Mouse (Mus musculus) embryonic stem cell, embryonic (primary cell): ENCODE data around the gene Cfap73.

ENCODE experiments used
- CTCF ChIA-PET, 4 experiments: fragments of 300-600 bp in 2 of 4; fragments of 350-600 bp in 2 of 4; sonication (Branson Sonifier 250); formaldehyde crosslinking; loops; one replicate each; lab custom pipeline; 2022; ENCODE audit warnings: inconsistent platforms in 2 of 4; lab: Charles Lee
- POLR2A ChIA-PET, 4 experiments: fragments of 300-600 bp in 2 of 4; fragments of 350-600 bp in 2 of 4; sonication (Branson Sonifier 250); formaldehyde crosslinking; loops; one replicate each; lab custom pipeline; 2022; ENCODE audit warnings: antibody characterized with exemption in 4 of 4, inconsistent platforms in 1 of 4; lab: Charles Lee

Cfap73 gene

GRCm38 (mm10) chr5:120628624-120629023 lies 5.4 kb downstream of the Cfap73 start:
- CTCF ChIA-PET = interaction anchor here in 2 of 4 experiments (0.7 to 9.3 kb wide), 4 partner anchors 8 to 86 kb away, joined by 3 to 93 read pairs (median 31); no protein-coding TSS in a partner anchor
- POLR2A ChIA-PET = interaction anchor here in 1 of 4 experiments (1.3 to 2.7 kb wide), 2 partner anchors 12 to 15 kb away, joined by 3 to 16 read pairs; no protein-coding TSS in a partner anchor

GRCm38 (mm10) chr5:120627515-120628300 lies 6.3 kb downstream of the Cfap73 start:
- POLR2A ChIA-PET = interaction anchor here in 3 of 4 experiments (0.5 to 2.7 kb wide), 16 partner anchors 9 to 154 kb away, joined by 3 to 16 read pairs (median 4); partner anchors contain the start of genes Rasal1 (in 1 of the 3) and Tpcn1 (in 1 of the 3)
- CTCF ChIA-PET = interaction anchor here in 3 of 4 experiments (0.7 to 9.3 kb wide), 8 partner anchors 9 to 135 kb away, joined by 3 to 55 read pairs (median 6); partner anchors contain the start of gene Rasal1 (in 2 of the 3)

DNA sequence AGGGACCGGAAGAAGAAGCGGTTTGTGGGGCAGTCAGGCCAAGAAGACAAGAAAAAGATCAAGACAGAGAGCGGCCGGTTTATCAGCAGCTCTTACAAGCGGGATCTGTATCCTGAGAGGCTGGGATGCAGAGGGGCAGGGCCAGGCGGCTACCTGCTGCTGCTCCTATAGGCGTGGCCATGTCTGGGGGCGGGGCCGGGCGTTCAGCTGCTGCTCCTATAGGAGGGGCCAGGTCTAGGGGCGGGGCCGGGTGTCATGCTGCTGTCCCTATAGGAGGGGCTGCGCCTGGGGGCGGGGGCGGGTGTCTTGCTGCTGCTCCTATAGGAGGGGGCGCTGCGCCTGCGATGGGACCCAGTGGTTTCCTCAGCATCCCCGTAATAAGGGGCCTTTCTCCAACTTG lies 7.6 kb downstream of the Cfap73 start:
- ChIA-PET CTCF (interaction anchor here (0.5 to 9.3 kb wide), 39 partner anchors 7 to 1817 kb away, joined by 3 to 55 read pairs (median 4); partner anchors contain the start of gene Rasal1 (in 2 of the 4)), POLR2A (interaction anchor here (0.6 to 2.7 kb wide), 39 partner anchors 7 to 366 kb away, joined by 3 to 16 read pairs (median 3); partner anchors contain the start of genes Tpcn1 (in 2 of the 4), Iqcd (in 1 of the 4), Oas1c (in 1 of the 4) and Plbd2 (in 1 of the 4))

- CTCF ChIA-PET = interaction anchor here in 2 of 4 experiments (1.0 to 2.3 kb wide), 3 partner anchors 9 to 25 kb away, joined by 3 to 12 read pairs (median 3); no protein-coding TSS in a partner anchor
Observed at GRCm38 (mm10) chr5:120624427-120624826, 9.6 kb downstream of the Cfap73 start.

GRCm38 (mm10) chr5:120622198-120622851 lies 11.7 kb downstream of the Cfap73 start:
- ChIA-PET CTCF (interaction anchor here (0.5 to 8.6 kb wide), 24 partner anchors 9 to 194 kb away, joined by 3 to 214 read pairs (median 8); partner anchors contain the start of genes Rasal1 (in 3 of the 4) and Cfap73 (in 2 of the 4)), POLR2A (interaction anchor here in 3 of 4 experiments (0.7 to 4.8 kb wide), 18 partner anchors 9 to 321 kb away, joined by 3 to 32 read pairs (median 4); partner anchors contain the start of gene Rasal1 (in 1 of the 3))

More at GRCm38 (mm10) chr5:120624427-120624826, 9.6 kb downstream of the Cfap73 start:
- POLR2A ChIA-PET = interaction anchor here in 1 of 4 experiments (0.8 to 1.2 kb wide), 5 partner anchors 9 to 111 kb away, joined by 3 to 6 read pairs (median 3); no protein-coding TSS in a partner anchor

DNA sequence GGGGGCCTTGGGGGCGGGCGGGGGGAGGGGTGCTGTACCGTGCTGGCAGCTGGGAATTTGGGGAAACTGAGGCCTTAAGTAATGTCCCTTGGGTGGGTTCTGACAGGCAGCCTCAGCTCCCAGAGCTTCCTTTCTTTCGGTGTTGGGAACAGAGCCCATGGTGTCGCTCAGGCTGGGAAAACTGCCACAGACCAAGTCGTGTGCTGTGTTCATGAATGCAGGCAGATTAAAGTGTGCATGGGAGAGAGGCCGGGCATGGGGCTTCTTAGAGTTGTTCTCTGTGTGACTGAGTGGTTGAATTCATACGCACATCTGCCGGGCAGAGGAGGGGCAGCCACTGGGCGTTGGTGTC lies 12.2 kb downstream of the Cfap73 start:
- POLR2A ChIA-PET = interaction anchor here in 3 of 4 experiments (0.7 to 4.8 kb wide), 24 partner anchors 8 to 321 kb away, joined by 3 to 32 read pairs (median 4); partner anchors contain the start of genes Oas2 (in 1 of the 3) and Rasal1 (in 1 of the 3)
- CTCF ChIA-PET = interaction anchor here (0.5 to 8.6 kb wide), 39 partner anchors 8 to 285 kb away, joined by 3 to 214 read pairs (median 7); partner anchors contain the start of genes Rasal1 (in 3 of the 4), Cfap73 (in 2 of the 4), Oas1a (in 1 of the 4) and Oas1e (in 1 of the 4)

GRCm38 (mm10) chr5:120621078-120621765 lies 12.8 kb downstream of the Cfap73 start:
- CTCF ChIA-PET = interaction anchor here (0.5 to 8.6 kb wide), 79 partner anchors 8 to 286 kb away, joined by 3 to 214 read pairs (median 6); partner anchors contain the start of genes Rasal1 (in 3 of the 4), Cfap73 (in 2 of the 4), Oas1a (in 2 of the 4) and Oas1c (in 2 of the 4)
- POLR2A ChIA-PET = interaction anchor here (0.5 to 4.8 kb wide), 40 partner anchors 8 to 160 kb away, joined by 3 to 32 read pairs (median 5); partner anchors contain the start of genes Oas2 (in 2 of the 4) and Rasal1 (in 1 of the 4)

DNA sequence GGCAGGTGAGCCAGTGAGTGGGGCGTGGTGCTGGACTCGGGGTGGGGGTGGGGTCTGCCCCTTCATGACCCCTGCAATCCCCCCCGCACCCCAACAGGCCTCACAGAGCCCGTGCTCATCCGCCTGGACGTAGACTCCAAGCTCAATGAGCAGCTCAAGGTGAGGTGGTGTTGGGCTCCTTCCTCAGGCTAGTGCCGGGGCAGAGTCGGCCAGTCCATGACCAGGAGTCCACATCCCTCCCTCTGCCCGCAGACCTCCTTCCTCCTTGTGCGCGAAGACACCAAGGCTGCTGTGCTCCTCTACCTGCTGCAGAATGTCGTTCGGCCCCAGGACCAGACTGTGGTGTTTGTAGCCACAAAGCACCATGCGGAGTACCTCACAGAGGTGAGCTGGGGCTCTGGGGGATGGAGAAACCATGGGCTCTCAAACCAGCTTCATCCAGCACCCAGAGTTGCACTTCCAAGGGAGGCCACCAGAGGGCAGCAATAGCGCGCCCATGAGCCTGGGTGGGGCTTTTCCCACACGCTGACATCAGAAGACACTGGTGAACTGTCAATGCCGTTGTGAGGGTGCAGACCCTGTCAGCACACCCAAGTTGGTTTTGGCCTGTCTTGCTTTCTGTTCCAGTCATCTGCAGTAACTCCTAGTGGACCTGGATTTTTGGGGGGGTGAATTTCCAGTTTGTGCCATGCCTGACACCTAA lies 13.5 kb downstream of the Cfap73 start:
- ChIA-PET CTCF (interaction anchor here (0.5 to 8.6 kb wide), 110 partner anchors 9 to 1484 kb away, joined by 3 to 214 read pairs (median 5); partner anchors contain the start of genes Rasal1 (in 3 of the 4), Cfap73 (in 2 of the 4), Oas1c (in 2 of the 4) and Oas2 (in 2 of the 4)), POLR2A (interaction anchor here (0.5 to 4.8 kb wide), 39 partner anchors 10 to 980 kb away, joined by 3 to 32 read pairs (median 5); partner anchors contain the start of genes Oas2 (in 2 of the 4) and Rasal1 (in 1 of the 4))

- ChIA-PET CTCF (interaction anchor here (0.6 to 8.6 kb wide), 82 partner anchors 9 to 556 kb away, joined by 3 to 214 read pairs (median 5); partner anchors contain the start of genes Rasal1 (in 3 of the 4), Cfap73 (in 2 of the 4), Iqcd (in 2 of the 4) and Oas2 (in 2 of the 4)), POLR2A (interaction anchor here in 3 of 4 experiments (0.5 to 4.8 kb wide), 33 partner anchors 8 to 177 kb away, joined by 3 to 32 read pairs (median 4); partner anchors contain the start of genes Rasal1 (in 2 of the 3), Slc8b1 (in 2 of the 3) and Oas2 (in 1 of the 3))
Observed at GRCm38 (mm10) chr5:120619201-120619600, 14.8 kb downstream of the Cfap73 start.

DNA sequence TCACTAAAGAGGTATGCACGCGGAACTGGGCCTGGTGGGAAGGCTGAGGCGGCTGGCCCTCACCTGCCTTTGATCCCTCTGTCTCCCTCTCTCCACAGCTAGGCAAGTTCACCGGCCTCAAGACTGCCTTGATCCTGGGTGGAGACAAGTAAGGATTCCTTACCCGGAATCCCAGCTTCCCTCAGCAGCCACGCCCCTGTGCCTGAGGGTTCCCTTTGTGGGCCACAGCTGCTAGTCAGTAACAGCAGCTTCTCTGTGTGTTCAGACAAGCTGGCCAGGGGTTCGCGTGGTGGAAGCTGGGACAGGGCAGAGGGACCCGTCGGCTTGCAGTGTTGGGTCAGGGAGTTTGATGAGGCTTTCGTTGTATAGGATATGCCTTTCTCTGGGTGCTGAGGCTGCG lies 15.3 kb downstream of the Cfap73 start:
- ChIA-PET CTCF (interaction anchor here (0.5 to 8.6 kb wide), 81 partner anchors 9 to 556 kb away, joined by 3 to 214 read pairs (median 4); partner anchors contain the start of genes Rasal1 (in 3 of the 4), Cfap73 (in 2 of the 4), Iqcd (in 2 of the 4) and Oas2 (in 1 of the 4)), POLR2A (interaction anchor here in 3 of 4 experiments (0.6 to 4.8 kb wide), 31 partner anchors 8 to 164 kb away, joined by 3 to 32 read pairs (median 4); partner anchors contain the start of genes Slc8b1 (in 2 of the 3), Oas2 (in 1 of the 3) and Rasal1 (in 1 of the 3))

DNA sequence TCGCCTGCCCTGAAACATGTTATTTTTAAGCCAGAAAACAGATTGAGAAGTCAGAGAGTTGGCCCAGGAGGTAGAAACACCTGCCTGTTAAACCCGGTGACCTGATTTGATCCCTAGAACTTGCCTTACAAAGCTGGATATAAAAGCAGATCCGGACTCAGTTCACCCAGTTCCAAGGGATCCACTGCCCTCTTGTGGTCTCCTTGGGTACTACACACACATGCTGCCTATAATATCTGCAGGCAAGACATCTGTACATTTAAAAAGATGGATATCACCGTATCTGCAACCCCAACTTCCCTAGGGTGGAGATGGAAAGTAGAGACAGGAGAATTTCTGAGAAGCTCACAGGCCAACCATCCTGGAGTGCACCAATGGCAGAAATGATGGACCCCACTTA lies 18.1 kb downstream of the Cfap73 start:
- POLR2A ChIA-PET = interaction anchor here in 3 of 4 experiments (0.6 to 2.4 kb wide), 21 partner anchors 8 to 200 kb away, joined by 3 to 16 read pairs (median 4); partner anchors contain the start of gene Cfap73 (in 1 of the 3)
- CTCF ChIA-PET = interaction anchor here (0.6 to 8.6 kb wide), 31 partner anchors 10 to 273 kb away, joined by 3 to 214 read pairs (median 4); partner anchors contain the start of genes Cfap73 (in 1 of the 4), Iqcd (in 1 of the 4), Rasal1 (in 1 of the 4) and Tpcn1 (in 1 of the 4)

DNA sequence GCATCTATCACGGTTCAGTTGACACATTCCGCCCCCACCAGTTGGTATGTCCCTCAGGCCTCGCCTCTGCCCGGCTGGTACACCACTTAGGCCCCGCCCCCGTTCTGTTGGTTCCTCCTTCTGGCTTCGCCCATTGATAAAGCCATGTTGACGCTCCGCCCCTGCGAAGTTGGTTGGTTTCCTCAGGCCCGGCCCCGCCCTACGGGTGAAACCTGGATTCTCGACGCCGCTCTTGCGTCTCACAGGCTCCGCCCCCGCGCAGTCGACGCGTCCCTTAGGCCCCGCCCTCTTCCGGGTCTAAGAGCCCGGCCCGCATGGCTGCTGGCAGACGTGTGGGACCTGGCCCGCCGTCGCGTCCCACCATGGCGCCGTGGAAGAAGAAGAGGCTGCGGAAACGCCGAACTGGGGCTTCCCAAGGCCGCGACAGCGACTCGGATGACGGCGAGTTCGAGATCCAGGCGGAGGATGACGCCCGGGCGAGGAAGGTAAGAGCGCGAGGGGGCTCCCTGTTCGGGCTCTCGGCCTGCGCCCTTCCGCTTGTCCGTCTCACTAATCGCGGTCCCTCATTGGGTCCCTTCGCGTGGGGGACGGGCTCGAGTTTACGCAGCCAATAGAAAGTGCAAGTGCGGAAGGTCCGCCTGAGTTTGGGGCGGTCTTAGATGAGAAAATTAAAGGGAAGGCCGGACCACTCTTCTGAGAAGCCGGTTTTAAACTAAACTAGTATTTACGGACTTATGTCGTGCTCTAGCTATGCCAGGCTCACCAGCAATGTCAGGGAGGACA lies 21.0 kb downstream of the Cfap73 start:
- POLR2A ChIA-PET = interaction anchor here in 3 of 4 experiments (0.5 to 2.8 kb wide), 46 partner anchors 8 to 434 kb away, joined by 3 to 15 read pairs (median 4); partner anchors contain the start of genes Slc8b1 (in 2 of the 3), Cfap73 (in 1 of the 3), Iqcd (in 1 of the 3) and Rasal1 (in 1 of the 3)
- CTCF ChIA-PET = interaction anchor here in 3 of 4 experiments (0.6 to 1.7 kb wide), 17 partner anchors 8 to 342 kb away, joined by 3 to 12 read pairs (median 3); partner anchors contain the start of gene Plbd2 (in 1 of the 3)

GRCm38 (mm10) chr5:120612442-120612821 lies 21.6 kb downstream of the Cfap73 start, which contains the start of the genes Rita1 and Ddx54:
TSS of gene Rita1 (minus strand) at chr5:120612589.
TSS of gene Ddx54 (plus strand) at chr5:120612739.
- POLR2A ChIA-PET = interaction anchor here in 3 of 4 experiments (0.5 to 2.8 kb wide), 19 partner anchors 10 to 434 kb away, joined by 3 to 13 read pairs (median 4); partner anchors contain the start of genes Slc8b1 (in 2 of the 3), Cfap73 (in 1 of the 3), Iqcd (in 1 of the 3) and Plbd2 (in 1 of the 3)
- CTCF ChIA-PET = interaction anchor here in 3 of 4 experiments (0.6 to 1.5 kb wide), 16 partner anchors 8 to 1596 kb away, joined by 3 to 7 read pairs (median 3); partner anchors contain the start of gene Plbd2 (in 1 of the 3)
